11 mouse cellular contexts compared by ENCODE assay signal in the genomic region with DNA sequence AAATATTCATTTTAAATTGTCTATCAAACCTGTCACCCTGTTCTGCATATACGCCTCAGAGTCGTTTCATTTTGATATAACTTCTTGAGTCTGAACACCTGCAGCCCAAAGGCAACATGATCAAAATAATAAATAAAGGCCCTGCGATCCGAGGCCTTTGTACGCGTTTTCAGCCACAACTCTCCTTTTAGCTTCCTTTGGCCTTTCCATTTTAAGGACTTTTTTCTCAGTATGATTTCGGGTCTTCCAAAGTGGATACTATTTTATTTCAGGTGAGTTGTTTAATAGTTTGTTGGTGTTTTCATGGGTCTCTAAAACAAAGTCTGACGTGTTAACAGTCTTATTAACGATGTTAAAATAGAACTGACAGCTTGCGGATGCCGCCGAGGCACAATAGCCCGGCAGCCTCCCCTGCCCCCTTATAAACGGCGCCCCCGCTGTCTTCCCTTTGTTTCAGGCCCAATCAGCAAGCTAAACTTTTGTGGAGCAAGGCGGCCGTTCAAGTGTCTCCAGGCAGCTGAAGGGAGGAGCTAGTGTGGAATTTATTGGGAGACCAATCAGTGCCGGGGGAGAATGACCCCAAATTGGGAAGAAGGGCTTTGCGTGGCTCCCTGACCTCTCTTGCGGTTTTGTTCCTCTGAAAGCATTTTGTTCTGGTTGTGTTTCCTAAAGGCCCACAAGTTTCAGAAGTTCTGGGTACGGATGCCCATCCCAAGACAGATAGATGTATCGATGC. TPM values are rescaled to one million over a fixed set of nuclear protein-coding genes. Genes with fewer than 3 reads are reported as not detected.
DNase-seq lines count a peak whose midpoint lies in the region; ATAC-seq and TF ChIP-seq lines count a peak whose summit lies in the region.
"Had no signal": no experiment of that assay in that cellular context is flagged by ENCODE, and none has a peak within 500 bp of the region (broad histone marks: within the 10 kb centered on the region; RNA-seq: fewer than 3 reads in every experiment).

No protein-coding gene starts in this region.

- peaks cover 65% of the 10 kb centered on the region for H3K4me1 ChIP-seq in limb, embryonic 10.5 days
- H3K4me1 ChIP-seq in intestine, postnatal 0 days (replicated peaks; ENCODE audit: control insufficient read depth, insufficient read depth, low read length): no peaks in the 10 kb centered on the region

- H3K4me3 ChIP-seq in limb, embryonic 10.5 days: peak overlapping the region; percentile 29
- no peak overlapping the region for H3K4me3 ChIP-seq in intestine, postnatal 0 days (ENCODE audit: low read depth, low read length)

- intact Hi-C loops in left cerebral cortex, postnatal 4 days (cut with DNase I): loop anchor here (5.0 to 10.0 kb wide), 5 partner anchors 156 to 1016 kb away; a partner anchor contains a TSS

- peaks cover 48% of the 10 kb centered on the region for H3K27me3 ChIP-seq in limb, embryonic 10.5 days (ENCODE audit: low read depth, poor library complexity, severe bottlenecking)
- peaks cover 3% of the 10 kb centered on the region for H3K27me3 ChIP-seq in intestine, postnatal 0 days (replicated peaks; ENCODE audit: control insufficient read depth, insufficient read depth, low read length)

- no peak for TF ChIP-seq CTCF in intestine, postnatal 0 days (IDR thresholded peaks at IDR 0.05; ENCODE audit: low read depth)

- H3K27ac ChIP-seq in limb, embryonic 10.5 days: peak overlapping the region; percentile 43; the same call in 1 of the 2 replicates
- H3K27ac ChIP-seq in intestine, postnatal 0 days (ENCODE audit: low read depth, low read length): no peak overlapping the region

- no peaks in the 10 kb centered on the region for H3K36me3 ChIP-seq in limb, embryonic 10.5 days
- H3K36me3 ChIP-seq in intestine, postnatal 0 days (ENCODE audit: control insufficient read depth, insufficient read depth): no peaks in the 10 kb centered on the region

- 12% methylated on average over 23 of the region's 23 CpGs for WGBS in limb, embryonic 10.5 days
- 48% methylated on average over 23 of the region's 23 CpGs for WGBS in intestine, postnatal 0 days

- H3K9me3 ChIP-seq in limb, embryonic 10.5 days (replicated peaks): no peaks in the 10 kb centered on the region
- H3K9me3 ChIP-seq in intestine, postnatal 0 days (ENCODE audit: control insufficient read depth): no peaks in the 10 kb centered on the region

- ATAC-seq in activated CD4-positive, CD25-positive, alpha-beta regulatory T cell, adult 4 months: no peak
- no peak for ATAC-seq in intestine, postnatal 0 days

- peak; percentile 95 for DNase-seq in left cerebral cortex, postnatal 4 days
- no peak for DNase-seq in left cerebral cortex, adult 8-10 months (ENCODE audit: low spot score in 2 of 2)
- DNase-seq in embryo, embryonic 10.5 days (ENCODE audit: low spot score): peak; percentile 84
- peak; percentile 55 for DNase-seq in limb, embryonic 10.5 days (ENCODE audit: low spot score)
- DNase-seq in testis, postnatal 14 days (ENCODE audit: low spot score): peak; percentile 12
- no peak for DNase-seq in ovary, postnatal 14 days (ENCODE audit: low spot score)
- DNase-seq: layer of hippocampus, postnatal 36 days; lung, postnatal 36 days; right cerebral cortex, adult 18-20 months had no signal

- H3K4me2 ChIP-seq in intestine, postnatal 0 days (replicated peaks; ENCODE audit: low read depth): no peak overlapping the region

- no peak overlapping the region for H3K9ac ChIP-seq in intestine, postnatal 0 days (ENCODE audit: low read depth, low read length)

RNA-seq across cellular contexts. Expression of a gene that starts 47.5 kb away (rescaled TPM):
- 1 to 10 TPM; 6.5 to 8.5 TPM for total RNA-seq in left cerebral cortex, postnatal 4 days (2021)
- 10 to 100 TPM; 25.2 to 32.9 (median 27.3) TPM for total RNA-seq in left cerebral cortex, adult 8-10 months (2022)
- 25.1 and 26.7 TPM in 2 replicates for polyA plus RNA-seq in limb, embryonic 10.5 days (2016; fragmentation: Nextera tagmentation; extraction: Ambion mirVana)
- polyA plus RNA-seq in activated CD4-positive, CD25-positive, alpha-beta regulatory T cell, adult 4 months (2017; shearing (Covaris generic)): 10 to 100 TPM; 10.6 to 11.0 TPM
- polyA plus RNA-seq in intestine, postnatal 0 days (2015; fragmentation: Nextera tagmentation; extraction: Ambion mirVana): 22.2 and 23.0 TPM in 2 replicates

Comparison
In these comparisons a context has a peak if more than half of its experiments do, and no peak if none do; other contexts are left out.
1. DNase-seq: peak in left cerebral cortex, postnatal 4 days (single experiment), embryo, embryonic 10.5 days (single experiment), limb, embryonic 10.5 days (single experiment) and testis, postnatal 14 days (single experiment); none in left cerebral cortex, adult 8-10 months (0 of 2) and ovary, postnatal 14 days (single experiment).